Mouse (Mus musculus) thymus, adult 2 months (tissue): ENCODE results near the gene Rasa2.

Experiments
- CTCF ChIP-seq: fragments of 200-500 bp; IDR thresholded peaks from 2 replicates; pipeline ENCODE4 v1.5.1; 2012; ENCODE audit warnings: mild to moderate bottlenecking, control low read depth, low read length, moderate library complexity, borderline replicate concordance; ENCODE audit not compliant: control insufficient read depth, poor library complexity, insufficient read depth; ENCODE audit errors: extremely low read depth
- POLR2A ChIP-seq: fragments of 200-500 bp; IDR thresholded peaks from 2 replicates; pipeline ENCODE4 v1.6.1; 2012; ENCODE audit warnings: mild to moderate bottlenecking, low read length, control low read depth, moderate library complexity; ENCODE audit not compliant: control insufficient read depth, poor library complexity, insufficient read depth; ENCODE audit errors: extremely low read depth

GRCm38 (mm10) chr9:96530674-96531081 lies 100.7 kb downstream of the Rasa2 start:
- TF ChIP-seq CTCF (no peak), POLR2A (no peak)
